Mouse (Mus musculus): Measurements from ENCODE around the gene Polr2i.
"Not testable (repeated sequence)": the region's sequence is repeated elsewhere in the genome, so short reads cannot be mapped to it uniquely, and the experiment has no call there.

Gene Polr2i

DNA sequence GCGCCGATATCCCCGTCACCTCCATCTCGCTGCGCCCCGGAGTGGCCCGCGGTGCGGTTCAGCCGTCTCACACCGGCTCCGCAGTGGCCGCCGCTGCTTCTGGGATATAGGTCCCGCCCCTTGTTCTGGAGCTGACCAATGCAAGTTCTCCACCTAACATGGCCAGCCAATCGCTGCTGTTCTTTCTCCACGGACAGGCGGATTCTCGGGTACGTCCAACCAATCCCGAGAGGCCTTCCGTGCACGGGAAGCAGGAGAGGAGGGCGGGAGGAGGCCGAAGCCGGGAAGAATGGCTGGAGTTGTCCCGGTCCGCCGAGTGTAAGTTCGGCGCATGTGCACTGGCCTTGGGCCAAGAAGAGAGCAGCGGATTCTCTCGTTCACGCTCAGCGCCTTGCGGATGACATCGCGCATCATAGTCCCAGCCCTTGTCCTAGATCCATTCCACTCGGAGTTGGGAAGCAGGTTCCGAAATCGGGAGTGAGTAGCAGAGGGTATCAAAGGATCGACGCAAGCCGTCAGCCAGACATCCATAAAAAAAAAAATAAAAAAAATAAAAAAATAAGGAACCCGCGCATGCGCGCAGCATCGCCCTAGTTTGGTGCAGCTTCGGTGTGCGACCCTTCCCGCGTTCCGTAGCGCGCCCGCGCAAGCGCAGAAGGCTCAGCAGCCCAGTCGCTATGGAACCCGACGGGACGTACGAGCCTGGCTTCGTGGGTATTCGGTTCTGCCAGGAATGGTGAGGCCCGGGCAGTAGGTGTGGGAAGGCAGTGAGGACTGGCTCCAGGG, at the start of gene Polr2i, which contains the start of gene Tbcb:
Gene Polr2i, plus strand, starts transcription at position 280 of the 786 bp plus-strand sequence.
Gene Tbcb, minus strand, starts transcription at position 604 of the 786 bp plus-strand sequence.
- in situ Hi-C loops (cut with MboI; ENCODE audit: low sequenced_read_pairs): no loop called here

DNA sequence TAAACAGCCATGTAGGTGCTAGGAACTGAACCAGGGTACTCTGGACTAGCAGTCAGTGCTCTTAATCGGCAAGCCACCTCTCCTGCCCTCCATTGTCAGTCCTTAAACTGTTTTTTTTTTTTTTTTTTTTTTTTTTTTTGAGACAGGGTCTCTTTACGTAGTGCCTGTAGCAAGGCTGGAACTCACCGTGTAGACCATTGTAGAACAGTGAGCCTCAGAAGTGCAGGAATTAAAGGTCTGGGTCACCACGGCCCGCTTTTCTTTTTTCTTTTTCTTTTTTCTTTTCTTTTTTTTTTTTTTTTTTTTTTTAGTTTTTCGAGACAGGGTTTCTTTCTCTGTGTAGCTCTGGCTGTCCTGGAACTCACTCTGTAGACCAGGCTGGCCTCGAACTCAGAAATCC, 48.6 kb upstream of the Polr2i start:
- in situ Hi-C loops (cut with MboI; ENCODE audit: low sequenced_read_pairs): not testable (repeated sequence)

DNA sequence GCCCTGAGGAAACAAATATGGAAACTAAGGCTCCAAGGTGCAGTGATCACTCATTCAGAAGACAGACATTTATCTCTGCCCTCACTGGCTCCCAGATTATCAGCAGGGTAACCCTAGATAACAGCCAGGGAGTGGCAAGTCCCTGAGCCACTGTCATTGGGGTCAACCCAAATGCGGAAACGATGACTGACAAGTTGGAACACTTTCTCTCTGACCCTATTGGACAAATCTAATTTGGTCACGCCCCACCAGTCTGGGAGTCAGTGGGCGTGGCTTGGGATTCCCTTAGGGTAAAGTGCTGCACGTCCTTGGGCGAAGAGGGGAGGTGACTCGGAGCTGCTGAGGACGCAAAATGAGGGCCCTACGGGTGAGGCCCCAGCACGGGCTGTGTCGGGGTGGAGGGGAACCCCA, 47.9 kb upstream of the Polr2i start, which contains the start of gene Cox7a1:
Gene Cox7a1, plus strand, starts transcription at position 266 of the 411 bp plus-strand sequence.
- in situ Hi-C loops (cut with MboI; ENCODE audit: low sequenced_read_pairs): no loop called here

DNA sequence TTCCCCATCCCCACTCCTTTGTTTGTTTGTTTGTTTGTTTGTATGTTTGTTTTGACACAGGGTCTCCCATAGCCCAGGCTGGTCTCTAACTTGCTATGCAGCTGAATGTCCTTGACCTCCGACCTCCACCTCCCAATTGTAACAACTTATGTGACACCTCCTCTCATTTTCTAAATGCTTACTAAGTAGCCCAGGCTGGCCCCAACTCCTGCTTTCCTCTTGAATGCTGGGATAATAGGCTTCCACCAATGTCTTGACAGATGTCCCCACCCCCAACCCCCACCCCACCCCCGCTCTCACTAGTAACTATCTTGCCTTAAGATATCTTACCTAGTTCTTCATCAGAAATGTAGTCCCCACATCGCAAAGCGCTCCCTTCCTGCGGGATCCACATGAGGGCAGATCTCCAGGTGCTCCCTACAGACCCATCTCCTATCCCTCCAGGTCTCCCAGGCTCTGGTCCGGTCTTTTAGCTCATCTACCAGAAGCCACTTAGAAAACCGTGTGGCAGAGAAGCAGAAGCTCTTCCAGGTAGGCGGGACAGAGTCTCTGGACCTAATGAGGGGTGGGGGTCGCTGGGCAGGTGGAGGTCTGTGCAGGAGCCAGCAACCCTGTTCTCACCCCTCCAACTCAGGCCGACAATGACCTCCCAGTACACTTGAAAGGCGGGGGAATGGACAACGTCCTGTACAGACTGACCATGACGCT, 47.0 kb upstream of the Polr2i start:
- in situ Hi-C loops (cut with MboI; ENCODE audit: low sequenced_read_pairs): no loop called here

DNA sequence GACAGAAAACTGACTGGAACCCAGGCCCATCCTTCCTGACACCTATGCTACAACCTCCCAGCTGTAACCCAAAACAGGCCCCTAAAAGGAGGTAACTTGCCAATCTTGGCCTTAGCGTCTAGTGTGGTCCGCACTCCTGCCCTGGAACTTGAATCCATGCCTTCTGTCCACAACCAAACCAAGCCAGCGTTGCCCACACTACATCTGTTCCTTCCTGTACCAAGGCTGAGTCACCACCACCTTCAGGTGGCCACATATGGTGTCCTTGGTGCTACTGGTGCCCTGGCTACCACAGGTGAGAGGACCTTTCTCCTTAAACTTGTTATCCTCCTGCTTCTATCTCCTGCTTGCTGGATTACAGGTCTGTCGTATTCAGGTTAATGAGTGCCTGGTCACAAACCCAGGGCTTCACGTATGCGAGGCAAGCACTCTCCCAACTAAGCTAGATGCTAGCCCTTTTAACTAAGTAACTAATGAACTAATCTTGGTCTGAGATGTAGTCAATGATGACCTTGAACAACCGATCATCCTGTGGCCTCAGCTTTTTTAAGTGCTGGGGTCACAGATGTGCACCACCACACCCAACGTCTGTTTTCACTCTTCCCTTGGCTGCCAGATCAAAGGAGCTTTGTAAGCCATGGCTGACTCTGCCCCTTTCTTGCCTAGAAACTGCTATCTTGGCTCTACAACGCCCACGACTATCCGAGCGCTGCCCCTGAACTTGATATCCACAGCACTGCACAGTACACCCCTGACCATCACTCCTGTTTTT, 43.2 kb upstream of the Polr2i start:
- in situ Hi-C loops (cut with MboI; ENCODE audit: low sequenced_read_pairs): no loop called here

DNA sequence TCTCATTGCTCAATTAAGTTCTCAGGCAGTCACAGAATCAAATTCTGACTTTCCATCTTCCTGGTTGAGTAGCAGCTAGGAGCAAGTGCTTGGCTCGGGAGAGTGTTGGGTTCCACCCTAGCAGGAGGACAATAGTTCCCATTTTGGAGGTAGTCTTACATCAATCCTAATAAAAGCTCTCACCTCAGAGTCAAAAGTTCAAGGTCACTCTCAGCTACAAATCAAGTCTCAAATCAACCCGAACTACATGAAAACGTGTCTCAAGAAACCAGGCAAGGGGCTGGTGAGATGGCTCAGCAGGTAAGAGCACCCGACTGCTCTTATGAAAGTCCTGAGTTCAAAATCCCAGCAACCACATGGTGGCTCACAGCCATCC, 42.6 kb upstream of the Polr2i start:
- in situ Hi-C loops (cut with MboI; ENCODE audit: low sequenced_read_pairs): no loop called here

DNA sequence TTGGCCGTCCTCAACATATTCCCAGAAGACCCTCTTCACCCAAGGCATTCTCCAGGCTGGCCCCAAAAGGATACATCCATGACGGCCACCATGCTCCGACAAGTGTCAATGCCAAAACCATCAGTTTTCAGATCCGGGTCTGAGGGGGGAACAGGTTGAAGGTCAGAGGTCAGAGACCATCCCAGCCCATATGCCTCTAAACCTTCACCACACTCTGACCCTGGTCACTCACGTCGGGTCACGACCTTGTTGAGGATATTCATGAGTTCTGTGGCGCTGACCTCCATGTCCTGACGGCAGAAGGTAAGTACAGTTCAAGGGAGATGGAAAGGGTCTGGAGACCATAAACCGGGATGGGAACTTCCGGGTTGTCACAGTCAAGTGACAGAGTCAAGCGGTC, 39.7 kb upstream of the Polr2i start:
- in situ Hi-C loops (cut with MboI; ENCODE audit: low sequenced_read_pairs): no loop called here

DNA sequence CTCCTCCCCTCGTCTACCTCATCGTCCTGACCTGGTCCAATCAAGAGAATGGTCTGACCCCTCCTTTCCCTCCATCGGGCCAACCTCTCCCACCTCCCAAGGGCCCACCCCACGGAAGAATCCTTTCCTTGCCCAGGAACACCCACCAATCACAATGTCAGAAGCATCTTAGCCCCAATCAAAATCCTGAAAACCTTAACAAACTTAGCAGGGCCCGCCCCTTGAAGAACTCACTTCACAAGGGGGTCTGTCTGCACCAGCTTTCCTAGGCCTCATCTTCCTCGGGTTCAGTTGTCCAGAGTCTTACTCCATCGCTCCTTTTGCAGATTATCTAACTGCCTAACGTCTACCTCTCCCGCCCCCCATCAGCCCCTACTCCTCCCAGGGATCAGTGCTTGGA, 38.7 kb upstream of the Polr2i start:
- in situ Hi-C loops (cut with MboI; ENCODE audit: low sequenced_read_pairs): no loop called here

DNA sequence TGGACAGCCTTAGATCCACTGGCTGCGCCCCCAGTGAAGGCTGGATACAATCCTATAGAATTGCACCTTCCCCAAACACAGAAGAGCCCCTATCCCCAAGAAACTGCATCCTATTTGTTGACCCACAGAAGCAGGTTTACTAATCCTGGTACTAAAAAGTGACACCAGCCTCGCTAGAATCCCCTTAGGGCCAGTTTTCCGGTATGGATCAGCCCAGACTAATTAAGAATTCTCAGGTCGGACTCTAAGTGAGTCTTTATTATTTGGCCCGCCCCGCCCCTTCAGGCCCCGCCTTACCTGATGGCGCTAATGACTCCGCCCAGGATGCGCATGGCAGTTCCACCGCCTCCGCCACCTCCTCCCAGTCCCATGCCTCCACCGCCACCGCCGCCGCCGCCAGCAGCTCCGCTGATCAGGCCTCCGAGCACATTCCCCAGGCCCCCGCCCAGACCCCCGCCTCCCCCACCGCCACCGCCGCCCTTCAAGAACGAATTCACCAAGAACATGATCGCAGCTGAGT, 38.1 kb upstream of the Polr2i start:
- in situ Hi-C loops (cut with MboI; ENCODE audit: low sequenced_read_pairs): no loop called here

DNA sequence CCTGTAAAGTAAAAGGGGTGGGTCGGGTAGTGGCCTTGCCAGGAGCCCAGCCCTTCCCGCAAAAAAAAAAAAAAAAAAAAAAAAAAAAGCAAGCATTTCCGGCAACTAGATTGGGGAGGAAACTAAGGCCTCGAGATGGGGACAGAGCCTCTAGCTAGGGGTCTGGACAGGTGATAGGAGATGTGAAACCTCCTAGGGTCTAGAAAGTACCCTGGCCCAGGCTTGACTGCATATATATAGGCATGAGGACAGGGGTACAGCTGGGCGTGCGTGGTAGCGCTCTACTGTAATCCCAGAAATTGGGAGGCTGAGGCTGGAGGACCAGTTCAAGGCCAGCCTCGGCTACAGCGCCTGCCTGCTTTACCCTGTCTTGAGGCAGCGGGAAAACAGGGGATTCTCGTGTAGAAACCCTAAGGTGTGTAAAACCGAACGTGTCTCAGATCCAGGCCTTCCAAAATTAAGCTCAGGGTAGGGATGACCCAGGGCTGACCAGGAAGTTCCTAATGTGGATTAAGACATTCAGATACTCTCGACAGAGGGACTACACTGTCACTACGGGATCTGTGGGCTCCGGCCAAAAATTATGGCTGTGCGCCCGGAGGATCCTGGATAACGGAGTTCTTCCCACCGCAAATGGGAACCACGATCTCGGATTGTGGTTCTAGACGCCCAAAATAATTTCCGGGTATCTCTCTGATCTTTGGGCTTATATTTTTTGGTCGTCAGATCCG, 37.5 kb upstream of the Polr2i start:
- in situ Hi-C loops (cut with MboI; ENCODE audit: low sequenced_read_pairs): no loop called here

DNA sequence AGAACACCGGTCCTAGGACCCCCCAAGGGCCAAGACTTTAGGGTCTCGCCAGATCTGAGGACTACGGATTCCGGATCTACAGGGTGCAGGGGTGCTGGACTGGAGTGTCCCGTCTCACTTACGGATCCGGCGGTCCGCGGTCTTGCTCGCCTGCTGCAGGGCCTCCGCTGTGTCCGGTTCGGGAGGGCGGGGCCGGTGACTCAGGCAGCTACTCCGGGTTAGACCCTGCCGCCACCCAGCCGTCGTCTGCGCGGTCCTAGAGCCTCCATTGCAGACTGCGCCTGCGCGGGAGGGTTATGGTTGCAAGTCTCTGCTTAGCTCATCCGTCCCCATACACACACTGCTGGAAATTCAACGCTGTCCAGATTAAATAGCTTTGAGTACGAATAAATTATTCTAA, 36.9 kb upstream of the Polr2i start:
- in situ Hi-C loops (cut with MboI; ENCODE audit: low sequenced_read_pairs): no loop called here

DNA sequence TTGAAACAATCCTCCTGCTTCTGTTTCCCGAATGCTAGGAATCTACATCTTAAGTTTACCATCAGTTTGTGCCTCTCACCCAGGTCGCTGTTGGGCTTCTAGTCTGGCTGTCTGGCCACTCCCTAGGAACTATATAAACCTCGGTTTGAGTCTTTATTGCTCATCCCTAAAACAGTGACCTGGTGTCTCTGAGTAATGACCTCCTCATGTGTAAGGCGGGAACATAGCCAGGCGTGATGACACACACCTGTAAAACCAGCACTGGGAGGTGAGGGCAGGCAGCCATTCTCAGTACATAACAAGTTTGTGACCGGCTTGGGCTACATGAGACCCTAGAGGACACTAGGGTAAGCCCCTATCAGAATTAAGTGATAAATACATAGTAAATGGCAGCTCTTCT, 36.3 kb upstream of the Polr2i start:
- in situ Hi-C loops (cut with MboI; ENCODE audit: low sequenced_read_pairs): no loop called here

DNA sequence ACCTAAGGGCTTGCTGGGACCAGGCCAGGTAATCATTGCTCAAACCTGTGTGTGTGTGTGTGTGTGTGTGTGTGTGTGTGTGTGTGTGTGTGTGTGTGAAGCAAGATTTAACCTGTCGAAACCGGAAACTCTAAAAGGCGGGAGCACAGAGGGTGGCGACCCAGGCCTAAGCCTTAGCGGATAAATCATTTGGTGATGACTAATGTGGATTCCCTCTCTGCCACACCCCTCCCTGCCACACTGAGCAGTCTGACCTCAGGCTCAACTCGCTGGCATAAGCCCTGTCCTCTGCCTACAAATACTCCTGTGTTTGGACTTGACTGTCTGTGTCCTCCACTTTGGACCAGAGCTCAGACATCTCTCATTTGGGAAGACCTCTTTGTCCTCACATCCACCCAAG, 35.6 kb upstream of the Polr2i start:
- in situ Hi-C loops (cut with MboI; ENCODE audit: low sequenced_read_pairs): no loop called here

DNA sequence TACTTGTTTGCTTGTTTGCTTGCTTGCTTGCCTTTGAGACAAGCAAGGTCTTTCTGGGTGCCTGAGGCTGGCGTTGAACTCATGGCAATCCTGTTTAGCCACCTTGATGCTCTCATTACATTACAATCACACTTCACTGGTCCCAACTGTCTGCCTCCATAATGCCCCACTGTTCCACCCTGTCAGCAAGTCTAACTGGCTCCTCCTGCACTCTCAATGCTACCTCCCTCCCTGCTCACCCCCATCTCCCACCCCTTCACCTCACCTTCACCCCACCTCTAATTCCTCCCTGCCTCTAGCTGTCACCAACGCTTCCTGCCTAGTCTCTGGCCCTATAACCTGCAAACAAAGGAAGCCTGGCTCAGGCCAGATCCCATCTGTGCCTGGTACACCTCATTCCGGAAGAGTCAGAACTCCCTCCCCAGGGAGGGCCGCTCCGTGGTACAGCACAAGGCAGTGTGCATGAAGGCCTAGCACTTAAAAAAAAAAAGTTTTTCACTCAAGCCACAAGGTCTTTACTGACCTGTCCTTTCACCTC, 34.1 kb upstream of the Polr2i start:
- in situ Hi-C loops (cut with MboI; ENCODE audit: low sequenced_read_pairs): no loop called here

DNA sequence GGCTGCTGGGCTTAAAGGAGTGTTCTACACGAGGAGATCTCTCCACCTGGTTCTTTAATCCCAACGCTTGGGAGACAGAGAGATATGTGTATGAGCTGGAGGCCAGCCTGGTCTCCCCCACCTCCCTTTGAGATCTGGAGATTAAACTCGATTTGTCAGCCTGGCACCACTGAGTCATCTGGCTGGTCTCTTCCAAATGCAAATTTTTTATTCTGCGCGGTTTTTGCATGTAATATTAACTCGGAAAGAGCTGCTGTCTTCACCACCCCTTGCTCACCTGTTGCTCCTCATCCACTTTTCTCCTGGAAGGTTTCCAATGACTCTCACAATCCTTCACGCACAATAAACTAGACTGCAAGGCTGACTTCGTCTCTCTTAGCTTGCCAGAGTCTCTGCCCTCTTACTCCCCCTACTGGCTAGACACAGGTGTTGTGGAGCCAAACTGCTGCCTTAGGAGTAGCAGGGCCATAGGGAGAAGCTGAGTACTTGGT, 33.2 kb upstream of the Polr2i start, which contains the start of gene Capns1:
Gene Capns1, minus strand, starts transcription at position 331 of the 491 bp plus-strand sequence.
- in situ Hi-C loops (cut with MboI; ENCODE audit: low sequenced_read_pairs): no loop called here

DNA sequence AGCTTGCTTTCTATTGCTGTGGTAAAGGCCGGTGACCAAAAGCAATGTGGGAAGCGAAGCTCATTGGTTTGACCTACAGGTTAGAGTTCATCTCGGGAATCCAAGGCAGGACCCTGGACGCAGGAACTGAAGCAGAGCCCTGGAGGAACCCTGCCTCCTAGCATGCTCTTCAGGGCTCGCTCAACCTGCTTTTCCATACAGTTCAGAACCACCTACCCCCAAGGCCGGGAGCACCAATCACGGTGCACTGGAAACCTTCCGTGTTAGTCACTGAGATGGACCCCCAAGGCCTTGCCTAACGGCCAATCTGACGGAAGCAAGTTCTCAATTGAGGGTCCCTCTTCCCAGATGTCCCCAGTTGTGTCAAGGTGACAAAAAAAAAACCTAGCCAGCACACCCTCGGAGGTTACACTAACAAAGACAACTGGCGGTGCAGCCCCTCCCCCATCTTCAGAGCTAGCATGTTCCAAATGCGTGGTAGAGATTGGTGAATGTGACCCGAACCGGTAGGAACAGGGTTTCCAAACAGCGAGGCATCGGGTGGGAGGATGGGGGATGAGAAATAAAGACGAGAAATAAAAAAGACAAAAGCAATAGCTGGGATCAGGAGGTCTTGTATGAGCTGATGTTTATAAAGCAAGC, 32.1 kb upstream of the Polr2i start:
- in situ Hi-C loops (cut with MboI; ENCODE audit: low sequenced_read_pairs): no loop called here

DNA sequence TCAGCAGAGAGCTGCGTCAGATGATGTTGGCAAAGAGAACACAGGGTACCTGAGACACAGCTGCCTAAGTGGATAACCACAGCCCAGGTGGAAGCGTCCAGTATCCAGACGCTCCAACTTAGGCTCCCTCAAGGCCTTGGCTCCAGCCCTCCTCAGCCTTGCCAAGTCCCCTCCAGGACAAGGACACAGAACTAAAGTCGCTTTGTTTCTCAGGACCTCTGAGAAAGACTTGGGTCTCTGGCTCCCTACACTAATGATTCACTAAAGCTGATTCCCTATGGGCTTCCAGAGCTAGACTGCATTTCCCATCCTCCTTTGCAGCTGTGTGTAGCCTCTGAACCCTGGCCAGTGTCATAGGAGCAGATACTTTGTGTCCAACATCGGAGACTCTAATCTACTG, 31.5 kb upstream of the Polr2i start:
- in situ Hi-C loops (cut with MboI; ENCODE audit: low sequenced_read_pairs): no loop called here

DNA sequence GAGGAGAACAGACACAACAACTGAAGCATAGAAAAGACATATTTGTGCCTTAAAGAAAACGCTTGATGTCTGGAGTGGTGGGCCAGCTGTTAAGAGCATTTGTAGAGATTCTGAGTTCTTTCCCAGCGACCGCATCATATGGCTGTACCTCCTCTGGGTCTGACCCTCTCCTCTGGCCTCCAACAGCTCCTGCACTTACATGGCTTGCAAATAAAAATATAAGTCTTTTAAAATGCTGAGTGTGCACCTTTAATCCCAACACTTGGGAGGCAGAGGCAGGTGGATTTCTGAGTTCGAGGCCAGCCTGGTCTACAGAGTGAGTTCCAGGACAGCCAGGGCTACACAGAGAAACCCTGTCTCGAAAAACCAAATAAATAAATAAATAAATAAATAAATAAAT, 31.1 kb upstream of the Polr2i start:
- in situ Hi-C loops (cut with MboI; ENCODE audit: low sequenced_read_pairs): not testable (repeated sequence)

DNA sequence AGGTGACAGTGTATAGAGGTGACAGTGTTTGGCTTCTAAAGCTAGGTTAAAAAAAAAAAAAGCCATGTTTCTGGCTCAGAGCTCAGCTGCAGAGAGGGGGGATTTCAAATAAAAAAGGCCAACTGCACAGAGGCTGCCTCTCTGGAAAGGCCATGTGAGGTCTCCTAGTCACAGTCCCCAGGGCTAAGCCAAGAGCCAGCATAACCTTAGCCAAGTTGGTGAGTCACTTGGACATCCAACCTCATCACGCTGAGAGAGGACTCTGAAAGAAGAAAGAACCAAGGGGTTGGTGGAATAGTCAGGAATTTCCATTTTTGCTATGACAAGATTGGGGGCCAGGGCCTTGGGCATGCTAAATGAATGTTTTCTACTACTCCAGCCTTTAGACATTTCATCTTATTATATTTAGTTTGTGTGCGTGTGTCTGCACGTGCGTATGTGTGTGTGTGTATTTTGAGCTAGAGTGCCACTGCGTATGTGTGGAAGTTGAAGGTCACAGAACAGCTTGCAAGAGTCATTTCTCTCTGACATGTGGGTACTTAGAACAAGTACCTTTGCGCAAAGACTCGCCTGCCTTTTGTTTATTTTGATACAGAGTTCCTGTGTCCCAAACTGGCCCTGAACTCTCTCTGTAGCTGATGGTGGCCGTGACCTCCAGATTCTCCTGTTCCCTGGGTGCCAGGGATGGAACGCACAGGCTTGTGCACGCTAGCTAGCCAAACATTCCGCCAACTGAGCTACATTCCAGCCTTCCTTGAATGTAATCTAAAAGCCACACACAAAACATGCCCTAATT, 28.7 kb upstream of the Polr2i start:
- in situ Hi-C loops (cut with MboI; ENCODE audit: low sequenced_read_pairs): no loop called here
